Mouse (Mus musculus): ENCODE results near the gene Nid2.
A peak's percentile ranks its signal among the peaks of the same experiment; 100 is the strongest.

The Nid2 gene

DNA sequence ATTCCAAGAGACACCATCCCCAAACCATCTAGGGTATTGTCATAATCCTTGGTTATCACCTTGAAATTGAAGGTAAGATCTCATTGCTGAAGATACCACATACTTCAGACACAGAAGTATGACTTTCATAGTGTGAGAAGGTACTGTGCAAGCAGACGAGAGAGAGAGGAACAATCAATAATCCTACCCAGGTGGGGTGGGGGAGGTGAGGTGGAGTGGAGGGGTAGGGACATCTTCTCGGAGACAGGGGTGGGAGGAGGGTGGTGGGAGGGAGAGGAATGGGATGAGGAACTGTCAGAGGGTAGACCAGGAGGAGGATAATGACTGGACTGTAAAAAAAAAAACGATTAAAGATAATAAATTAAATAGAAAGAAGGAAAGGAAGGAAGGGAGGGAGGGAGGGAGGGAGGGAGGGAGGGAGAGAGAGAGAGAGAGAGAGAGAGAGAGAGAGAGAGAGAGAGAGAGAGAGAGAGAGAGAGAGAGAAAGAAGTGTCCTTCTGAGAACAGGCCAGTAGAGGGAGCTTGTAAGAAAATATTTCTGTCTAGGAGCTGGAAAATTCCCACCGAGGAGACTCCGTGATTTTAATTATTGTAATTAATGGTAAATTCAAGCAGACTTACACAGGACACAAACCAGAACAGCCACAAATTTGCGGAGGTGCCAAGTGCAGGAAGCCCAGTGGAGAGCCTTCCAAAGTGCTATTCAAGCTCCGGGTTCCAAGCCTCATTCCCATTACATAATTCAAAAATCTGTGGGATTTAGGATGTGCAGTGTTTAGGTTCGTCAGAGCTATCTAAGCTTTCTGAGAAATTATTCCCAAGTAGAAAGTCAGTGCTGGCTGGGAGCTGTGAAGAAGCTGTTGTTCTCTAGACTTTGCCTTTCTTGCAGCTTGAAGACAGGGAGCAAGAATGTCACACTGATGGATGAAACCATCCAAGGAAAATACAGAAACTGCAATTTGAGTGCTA, 108.0 kb downstream of the Nid2 start:
- DNase-seq (ENCODE audit: low read depth, low spot score) = peak; percentile 22

DNA sequence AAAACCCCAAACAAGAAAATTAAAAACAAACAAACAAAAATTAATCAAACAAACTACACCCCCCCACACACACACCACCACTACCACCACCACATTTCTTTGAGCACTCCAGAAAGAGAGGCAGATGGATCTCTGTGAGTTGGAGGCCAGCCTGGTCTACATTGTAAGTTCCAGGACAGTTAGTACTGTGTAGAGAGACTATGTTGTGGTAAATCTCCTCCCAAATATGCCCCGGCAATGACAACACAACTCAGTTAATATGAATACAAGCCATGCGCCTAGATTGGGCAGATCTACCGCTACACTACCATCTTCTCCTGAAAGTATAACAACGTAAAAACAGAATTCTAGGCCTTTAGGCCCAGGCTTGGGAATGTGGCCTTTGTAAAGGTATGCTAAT, 109.2 kb downstream of the Nid2 start:
- no peak for DNase-seq (ENCODE audit: low read depth, low spot score)
